Mouse (Mus musculus) thymus, postnatal 4 days (tissue): ENCODE data around the gene Mars.

ENCODE experiments used
- DNase-seq: peaks from one replicate; pipeline ENCODE4 v3.0.0; 2021

Gene Mars

GRCm38 (mm10) chr10:127255625-127256345, 55.8 kb downstream of the Mars start:
- peak; percentile 23 for DNase-seq

GRCm38 (mm10) chr10:127250810-127251209, 60.8 kb downstream of the Mars start:
- no peak for DNase-seq
